Mouse (Mus musculus): ENCODE data around the gene Baiap2.

DNA sequence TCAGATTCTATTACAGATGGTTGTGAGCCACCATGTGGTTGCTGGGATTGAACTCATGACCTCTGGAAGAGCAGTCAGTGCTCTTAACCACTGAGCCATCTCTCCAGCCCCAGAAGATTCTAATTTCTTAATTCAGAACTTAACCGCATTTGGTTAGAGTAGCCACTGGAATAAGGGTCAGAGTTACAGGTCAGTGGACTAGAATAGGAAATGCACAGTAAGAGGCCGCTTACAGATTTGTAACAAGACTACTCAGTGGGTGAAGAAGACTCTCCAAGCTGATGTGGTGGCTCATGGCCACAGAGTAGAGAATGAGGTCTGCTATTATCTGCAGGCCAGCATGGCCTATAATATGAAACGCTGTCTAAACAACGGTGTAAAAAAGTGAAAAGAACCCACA lies 39.7 kb upstream of the Baiap2 start:
- no peak for TF ChIP-seq CTCF (IDR thresholded peaks at IDR 0.05; ENCODE audit: control insufficient read depth, insufficient read depth, insufficient replicate concordance, low read depth, low read length)
- TF ChIP-seq POLR2A (IDR thresholded peaks at IDR 0.05; ENCODE audit: control insufficient read depth, low read depth, low read length) = no peak

Measured in testis, adult 2 months (tissue).